Mouse (Mus musculus) liver, postnatal 0 days (tissue): ENCODE data around the gene Mmp15. TPM values are rescaled to one million over a fixed set of nuclear protein-coding genes. Genes with fewer than 3 reads are reported as not detected.

Experiments
- ATAC-seq: fragments of 200-750 bp; cut with Nextera tagmentation; 2 replicates; pipeline ENCODE4 v1.8.0; 2017; ENCODE audit warnings: mild to moderate bottlenecking, moderate library complexity
- DNase-seq: peaks from one replicate; pipeline ENCODE4 v3.0.0-alpha.2; 2016
- H3K27ac ChIP-seq: fragments of 300-500 bp; sonication (generic); 2 replicates; pipeline ENCODE4 v1.5.1; 2014; ENCODE audit warnings: antibody characterized with exemption, moderate library complexity, mild to moderate bottlenecking, low read depth
- H3K27me3 ChIP-seq: fragments of 300-500 bp; sonication (generic); 2 replicates; pipeline ENCODE4 v1.6.1; 2014; ENCODE audit warnings: low read length, control low read depth, mixed read lengths; ENCODE audit not compliant: insufficient read depth
- H3K36me3 ChIP-seq: fragments of 300-500 bp; sonication (generic); replicated peaks from 2 replicates; pipeline ENCODE4 v1.6.1; 2014; ENCODE audit warnings: mild to moderate bottlenecking, control low read depth, low read length, moderate library complexity, mixed read lengths; ENCODE audit not compliant: insufficient read depth
- H3K4me1 ChIP-seq: fragments of 300-500 bp; sonication (generic); 2 replicates; pipeline ENCODE4 v1.6.1; 2014; ENCODE audit warnings: antibody characterized with exemption, mild to moderate bottlenecking, control low read depth; ENCODE audit not compliant: insufficient read depth
- H3K4me2 ChIP-seq: fragments of 300-500 bp; sonication (generic); 2 replicates; pipeline ENCODE4 v1.6.1; 2014; ENCODE audit warnings: low read depth, mild to moderate bottlenecking, low read length, moderate library complexity, mixed read lengths
- H3K4me3 ChIP-seq: fragments of 300-500 bp; sonication (generic); 2 replicates; pipeline ENCODE4 v1.5.1; 2014; ENCODE audit warnings: low read depth, low read length
- H3K9ac ChIP-seq: fragments of 300-500 bp; sonication (generic); replicated peaks from 2 replicates; pipeline ENCODE4 v1.6.1; 2014; ENCODE audit warnings: mild to moderate bottlenecking, moderate library complexity
- H3K9me3 ChIP-seq: fragments of 300-500 bp; sonication (generic); 2 replicates; pipeline ENCODE4 v1.6.1; 2016; ENCODE audit warnings: mild to moderate bottlenecking, control low read depth, low read length, mixed read lengths
- CTCF ChIP-seq: sonication (generic); IDR thresholded peaks from 2 replicates; pipeline ENCODE4 v1.5.1; 2016; ENCODE audit warnings: antibody characterized with exemption, low read depth
- EP300 ChIP-seq: IDR thresholded peaks from 2 replicates; pipeline ENCODE4 v1.6.1; 2016; ENCODE audit warnings: antibody characterized with exemption, low read depth, mild to moderate bottlenecking
- WGBS: fragments of 180-500 bp; shearing (Covaris S2); extraction: QIAGEN DNeasy Blood & Tissue Kit; methylation state at CpG from one replicate; pipeline ENCODE4 v1.1.7; 2014; ENCODE audit not compliant: insufficient replicate concordance; 5-methylcytosine and 5-hydroxymethylcytosine counted together
- polyA plus RNA-seq: library from polyadenylated mRNA; unstranded; fragments of >200 nt; fragmentation: Nextera tagmentation; extraction: Ambion mirVana; gene quantifications from 2 replicates; pipeline ENCODE4 v1.2.1, GENCODE M21; 2015

The Mmp15 gene
- polyA plus RNA-seq, 1 experiment from 2014 or later, result 0.66 TPM

DNA sequence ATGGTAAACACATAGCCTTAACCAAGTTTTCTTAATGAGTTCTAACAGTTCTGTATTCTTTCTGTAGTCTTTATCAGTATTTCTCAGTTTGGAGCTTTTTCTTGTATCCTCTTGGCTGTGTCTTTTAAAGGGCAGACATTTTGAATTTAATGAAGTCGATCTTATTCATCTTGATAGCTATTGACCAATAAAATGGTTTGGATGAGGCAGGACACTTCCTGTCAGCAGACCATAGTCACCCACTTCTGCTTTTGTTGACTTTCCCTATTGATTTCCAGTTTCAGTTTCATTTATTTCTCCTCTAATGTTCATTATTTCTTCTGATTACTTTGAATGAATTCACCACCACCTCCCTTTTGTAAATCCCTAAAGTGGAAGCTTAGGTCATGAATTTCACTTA is 16.4 kb upstream of the Mmp15 start:
- no peak for ATAC-seq
- TF ChIP-seq EP300 (no peak), CTCF (no peak)
- DNase-seq, result no peak
- Histone ChIP-seq H3K27ac (no peak overlapping the region), H3K36me3 (peaks cover 14% of the 10 kb centered on the region; the same call in 1 of the 2 replicates), H3K4me2 (peak overlapping the region; percentile 13; the same call in 1 of the 2 replicates), H3K9ac (no peak overlapping the region), H3K27me3 (no peaks in the 10 kb centered on the region), H3K4me1 (peaks cover 14% of the 10 kb centered on the region), H3K4me3 (no peak overlapping the region), H3K9me3 (no peaks in the 10 kb centered on the region)
- WGBS, result 54% methylated on average over 1 of the region's 1 CpGs

DNA sequence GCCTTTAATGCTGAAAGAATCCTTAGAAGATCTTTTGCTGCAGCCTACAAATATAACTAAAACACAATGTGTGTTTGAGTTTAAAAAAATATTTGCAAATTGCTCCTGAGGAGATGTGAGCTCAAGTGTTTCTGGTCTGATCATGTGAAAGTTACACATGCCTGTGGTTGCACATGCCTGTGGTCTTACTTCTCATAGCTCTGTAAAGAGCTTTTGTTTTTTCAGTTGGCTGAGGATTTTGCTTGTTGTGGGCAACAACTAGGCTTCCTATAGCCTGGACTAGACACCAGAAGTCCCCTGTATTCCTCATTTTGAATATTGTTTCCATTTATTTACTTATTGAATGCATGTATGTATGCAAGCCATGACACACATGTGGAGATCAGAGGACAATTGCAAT is 15.7 kb upstream of the Mmp15 start:
- Histone ChIP-seq H3K27me3 (no peaks in the 10 kb centered on the region), H3K4me3 (no peak overlapping the region), H3K9ac (no peak overlapping the region), H3K9me3 (no peaks in the 10 kb centered on the region), H3K4me1 (peaks cover 8% of the 10 kb centered on the region), H3K4me2 (no peak overlapping the region), H3K27ac (no peak overlapping the region), H3K36me3 (peaks cover 14% of the 10 kb centered on the region; the same call in 1 of the 2 replicates)
- DNase-seq (no peak), ATAC-seq (no peak)
- TF ChIP-seq CTCF (no peak), EP300 (no peak)

DNA sequence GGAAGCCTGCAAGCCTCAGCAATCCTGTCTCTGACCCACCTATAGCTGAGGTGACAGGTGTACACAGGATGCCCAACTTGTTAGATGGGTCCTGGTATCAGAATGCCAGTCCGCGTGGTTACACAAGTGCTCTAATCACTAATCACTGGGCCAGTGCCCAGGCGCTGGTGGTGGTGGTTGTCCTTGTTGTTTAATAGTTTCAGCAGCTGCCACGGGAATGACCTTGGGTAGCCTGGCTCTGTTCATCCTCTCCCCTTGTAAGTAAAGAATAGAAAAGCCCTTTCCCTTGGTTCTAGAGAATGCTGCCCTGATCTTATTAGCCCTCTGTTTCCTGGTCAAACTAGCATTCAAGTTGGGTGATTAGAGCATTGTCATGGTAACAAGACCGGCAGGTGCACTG is 10.3 kb upstream of the Mmp15 start:
- Histone ChIP-seq H3K4me3 (no peak overlapping the region), H3K9me3 (no peaks in the 10 kb centered on the region), H3K27me3 (no peaks in the 10 kb centered on the region), H3K4me1 (no peaks in the 10 kb centered on the region), H3K9ac (no peak overlapping the region), H3K4me2 (no peak overlapping the region), H3K27ac (no peak overlapping the region), H3K36me3 (peaks cover 36% of the 10 kb centered on the region)
- WGBS, result 82% methylated on average over 5 of the region's 5 CpGs
- no peak for DNase-seq
- no peak for TF ChIP-seq EP300
- TF ChIP-seq CTCF, result no peak
- no peak for ATAC-seq

DNA sequence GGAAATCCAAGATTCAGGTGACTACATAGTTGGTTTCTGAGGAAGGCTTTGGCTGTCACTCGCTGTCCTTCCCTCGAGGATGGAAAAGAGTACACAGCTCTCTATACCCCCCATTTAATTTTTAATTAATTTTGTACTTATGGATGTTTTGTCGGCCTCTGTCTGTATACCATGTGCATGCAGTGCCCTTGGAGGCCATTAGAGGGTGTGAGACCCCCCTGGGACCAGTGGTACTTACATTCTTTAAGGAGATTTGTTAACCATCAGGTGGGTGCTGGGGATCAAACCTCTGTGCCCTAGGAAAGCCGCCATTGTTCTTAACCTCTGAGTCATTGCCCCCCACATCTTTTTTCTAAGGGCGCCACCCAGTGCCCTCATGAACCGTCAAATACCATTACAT is 7.4 kb upstream of the Mmp15 start:
- DNase-seq (no peak), ATAC-seq (no peak)
- H3K36me3 ChIP-seq, result peaks cover 23% of the 10 kb centered on the region
- no peak overlapping the region for H3K4me2 ChIP-seq
- H3K4me3 ChIP-seq, result no peak overlapping the region
- H3K9me3 ChIP-seq, result no peaks in the 10 kb centered on the region
- TF ChIP-seq CTCF, result peak; percentile 30; the same call in 1 of the 2 replicates
- no peak for TF ChIP-seq EP300
- WGBS, result 83% methylated on average over 6 of the region's 6 CpGs
- H3K27ac ChIP-seq, result no peak overlapping the region
- H3K4me1 ChIP-seq, result no peaks in the 10 kb centered on the region
- H3K27me3 ChIP-seq, result no peaks in the 10 kb centered on the region
- no peak overlapping the region for H3K9ac ChIP-seq

DNA sequence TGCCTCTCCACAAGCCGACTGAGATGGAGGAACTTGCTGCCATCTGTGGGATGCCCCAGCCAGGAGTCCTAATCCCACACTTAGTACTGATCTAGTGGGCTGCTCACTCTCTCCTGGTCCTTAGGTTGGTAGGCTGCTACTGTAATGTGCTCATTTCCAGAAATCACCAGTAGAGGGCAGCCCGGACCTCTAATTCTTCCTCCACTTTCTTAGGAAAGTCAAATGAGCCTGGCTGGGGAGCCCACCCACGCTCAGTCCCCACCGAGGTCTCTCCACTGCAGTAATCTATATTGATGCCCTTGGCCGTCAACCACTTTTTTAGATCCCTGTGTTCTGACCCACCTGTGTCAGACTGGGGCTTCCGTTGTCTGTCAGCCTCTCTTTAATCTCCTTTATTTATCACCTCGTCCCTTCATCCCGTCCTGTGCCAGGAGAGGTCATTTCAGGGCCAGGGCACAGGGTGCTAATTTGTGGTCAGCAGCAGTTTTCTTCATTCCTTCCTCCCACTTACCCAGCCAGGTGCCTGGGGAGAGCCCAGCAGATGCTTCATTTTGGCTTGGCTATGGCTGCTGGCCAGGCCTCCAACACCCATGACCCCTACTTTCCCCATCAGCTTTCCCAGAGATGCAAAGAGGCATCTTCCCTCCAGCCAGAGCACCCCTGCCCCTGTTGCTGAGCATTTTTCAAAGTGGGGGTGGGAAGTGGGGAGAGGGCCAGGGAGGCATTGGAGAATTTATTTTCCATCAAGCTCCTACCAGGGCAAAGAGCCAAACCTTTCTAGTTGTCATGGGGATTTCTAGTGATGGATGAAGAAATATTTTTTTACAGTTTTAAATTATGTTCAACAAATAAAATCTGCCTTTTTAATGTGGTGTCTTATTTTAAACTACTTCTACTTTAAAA is 5.2 kb upstream of the Mmp15 start:
- Histone ChIP-seq H3K27ac (no peak overlapping the region), H3K4me1 (peaks cover 3% of the 10 kb centered on the region), H3K4me2 (no peak overlapping the region), H3K9ac (no peak overlapping the region), H3K27me3 (peaks cover 11% of the 10 kb centered on the region), H3K4me3 (no peak overlapping the region), H3K36me3 (peaks cover 22% of the 10 kb centered on the region), H3K9me3 (no peaks in the 10 kb centered on the region)
- peak; percentile 70 for DNase-seq
- TF ChIP-seq CTCF, result peak; percentile 78
- no peak for TF ChIP-seq EP300
- peak; percentile 29; the same call in 1 of the 2 replicates for ATAC-seq
- 48% methylated on average over 8 of the region's 8 CpGs for WGBS

DNA sequence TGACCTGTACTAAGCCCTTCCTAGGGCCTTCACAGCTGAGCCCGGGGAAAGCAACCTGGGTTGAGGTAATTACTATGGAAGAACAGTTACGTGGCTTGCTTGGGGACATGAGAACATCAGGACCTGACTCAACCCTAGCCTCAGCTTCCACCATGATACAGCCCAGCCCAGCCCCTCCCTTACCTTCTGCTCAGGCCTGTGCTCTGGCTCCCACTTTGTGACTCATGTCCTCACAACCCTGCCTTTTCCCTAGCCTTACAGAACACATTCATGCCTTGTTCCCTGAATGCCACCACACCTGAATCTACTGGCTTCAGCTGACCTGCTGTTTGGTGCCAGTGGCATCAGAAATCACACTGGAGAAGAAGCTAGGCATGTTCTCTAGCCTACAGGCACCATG is 3.7 kb upstream of the Mmp15 start:
- H3K9ac ChIP-seq, result no peak overlapping the region
- no peak overlapping the region for H3K4me3 ChIP-seq
- H3K4me1 ChIP-seq, result peaks cover 11% of the 10 kb centered on the region
- peaks cover 13% of the 10 kb centered on the region for H3K36me3 ChIP-seq
- TF ChIP-seq EP300 (no peak), CTCF (no peak)
- no peak overlapping the region for H3K4me2 ChIP-seq
- DNase-seq (no peak), ATAC-seq (no peak)
- H3K27me3 ChIP-seq, result peaks cover 25% of the 10 kb centered on the region
- WGBS, result 67% methylated on average over 2 of the region's 2 CpGs
- H3K9me3 ChIP-seq, result no peaks in the 10 kb centered on the region
- no peak overlapping the region for H3K27ac ChIP-seq
